Mouse (Mus musculus): Measurements from ENCODE around the gene Dis3l2. TPM values are rescaled to one million over a fixed set of nuclear protein-coding genes. Genes with fewer than 3 reads are reported as not detected.

Gene Dis3l2
- 36.3 TPM for polyA plus RNA-seq (2017; shearing (Covaris generic))

DNA sequence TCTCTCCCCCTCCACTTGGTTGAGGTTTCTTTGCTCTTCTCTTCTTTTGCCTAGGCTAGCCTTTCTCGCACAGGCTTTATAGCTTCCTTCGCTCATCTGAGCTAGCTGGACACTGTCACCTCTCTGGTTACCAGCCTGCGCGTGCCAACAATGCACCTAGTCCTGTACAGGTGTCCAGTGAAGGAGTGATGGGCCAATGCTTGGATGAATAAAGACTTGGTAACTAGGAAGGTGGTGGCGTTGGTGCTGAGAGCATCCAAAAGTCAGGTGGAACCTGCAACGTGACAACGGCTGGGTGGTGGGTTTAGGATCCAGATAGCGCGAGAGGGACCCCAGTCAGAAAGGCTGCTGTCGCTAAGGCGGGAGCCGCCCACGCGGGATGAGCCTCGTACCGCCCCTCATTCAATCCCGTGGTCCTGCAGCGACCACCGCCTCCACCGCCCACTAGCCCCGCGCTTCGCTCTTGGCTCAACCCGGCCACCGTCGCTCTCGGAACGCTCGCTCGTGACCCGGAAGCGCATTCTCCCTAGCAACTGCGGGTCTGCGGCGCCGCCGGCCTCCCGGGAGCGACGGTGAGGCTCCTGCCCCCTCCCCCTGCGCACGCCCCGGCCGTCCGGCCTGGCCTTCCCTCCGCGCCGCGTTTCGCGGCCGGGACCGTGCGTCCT, at the start of gene Dis3l2:
Gene Dis3l2 (plus strand): TSS at position 509 of the 665 bp plus-strand sequence.

DNA sequence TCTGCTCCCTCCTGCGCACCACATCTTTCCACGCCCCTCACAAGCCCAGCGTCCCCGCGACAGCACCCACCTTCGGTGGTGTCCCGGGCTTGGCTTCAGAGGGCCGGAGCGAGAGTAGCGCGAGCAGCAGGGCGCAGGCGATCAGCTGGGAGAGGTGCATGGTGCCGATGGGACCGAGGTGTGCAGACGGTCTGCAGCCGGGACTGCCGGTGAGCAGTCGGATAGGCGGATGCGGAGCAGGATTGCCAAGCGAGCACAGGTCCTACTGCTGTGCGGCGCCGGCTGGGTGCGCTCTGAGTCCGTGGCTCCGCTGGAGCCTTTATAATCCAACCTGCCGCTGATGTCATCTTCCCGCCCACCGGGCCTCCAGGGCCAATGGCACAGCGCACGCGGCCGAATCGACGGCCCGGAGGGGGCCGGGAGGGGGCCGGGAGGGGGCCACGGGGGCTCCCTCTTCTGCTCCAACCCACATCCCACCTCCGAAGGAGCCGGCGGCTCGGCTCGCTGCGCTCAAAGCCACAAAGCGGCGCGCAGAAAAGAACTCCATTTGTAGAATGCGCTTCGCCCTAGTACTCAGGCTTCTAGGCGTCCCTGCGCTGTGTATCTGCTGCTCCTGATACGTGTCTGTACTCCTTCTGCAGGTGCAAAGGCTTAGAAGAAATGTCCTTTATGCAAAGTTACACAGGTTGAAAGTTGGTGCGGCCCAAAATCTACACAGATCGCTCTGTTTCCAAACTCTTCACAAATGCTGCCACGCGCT, 33.1 kb upstream of the Dis3l2 start, which contains the start of gene Nppc:
Gene Nppc (minus strand): TSS at position 293 of the 760 bp plus-strand sequence.

DNA sequence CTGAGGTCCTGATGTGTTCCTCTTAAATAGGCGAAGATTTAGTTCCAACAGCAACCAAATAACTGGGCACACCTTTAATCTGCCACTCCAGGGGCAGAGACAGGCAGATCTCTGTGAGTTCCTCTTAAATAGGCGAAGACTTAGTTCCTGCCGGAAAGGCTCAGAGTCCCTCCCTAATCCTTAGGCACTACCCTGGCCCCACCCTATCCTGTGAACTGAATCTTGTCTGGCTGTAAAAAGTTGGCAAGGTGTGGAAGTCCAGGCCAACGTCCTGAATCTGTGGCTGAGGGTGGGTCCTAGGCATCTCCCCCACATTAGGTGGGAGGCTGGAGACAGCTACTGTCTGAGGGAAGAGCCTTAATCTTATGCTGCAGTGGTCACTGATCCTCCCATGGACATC, 386.2 kb downstream of the Dis3l2 start, which contains the start of gene Alppl2:
Gene Alppl2 (minus strand): TSS at position 101 of the 400 bp plus-strand sequence.

Other genes with a start within 250 kb of the Dis3l2 start
- gene Ptma, start 177.1 kb upstream of the Dis3l2 start, polyA plus RNA-seq (2017; shearing (Covaris generic)), result 1,686 TPM
- 54.2 TPM for gene Pde6d, start 121.2 kb upstream of the Dis3l2 start, polyA plus RNA-seq (2017; shearing (Covaris generic))
- gene Cops7b, start 120.9 kb upstream of the Dis3l2 start, polyA plus RNA-seq (2017; shearing (Covaris generic)), result 34.9 TPM
- gene Nppc, start 33.2 kb upstream of the Dis3l2 start, polyA plus RNA-seq (2017; shearing (Covaris generic)), result not detected